Mouse (Mus musculus): ENCODE measurements around the gene Myo5c.

- TF ChIP-seq CTCF (conservative IDR thresholded peaks at IDR 0.05; ENCODE audit: insufficient read depth, insufficient read length, low read depth, low read length) (no peak), POLR2A (IDR thresholded peaks at IDR 0.05; ENCODE audit: low read depth, low read length) (no peak)
These were observed 3.9 kb downstream of the Myo5c start for GRCm38 (mm10) chr9:75235696-75236095.

All from kidney, adult 2 months (tissue).